Mouse (Mus musculus) neutrophil, adult 5-6 weeks (primary cell): ENCODE results near the gene Neurod6. TPM values are rescaled to one million over a fixed set of nuclear protein-coding genes. Genes with fewer than 3 reads are reported as not detected.

ENCODE experiments used
- ATAC-seq: fragments of 151-379, 151-347 bp; 2 replicates; pipeline ENCODE4 v1.8.0; 2017; ENCODE audit warnings: mild to moderate bottlenecking, moderate TSS enrichment; ENCODE audit not compliant: insufficient number of reproducible peaks, poor library complexity, low FRiP score, severe bottlenecking; ENCODE audit errors: extremely low read depth
- total RNA-seq: library from RNA; stranded (forward); fragments of 200-1000 nt; gene quantifications from 2 replicates; pipeline ENCODE4 v1.2.3, GENCODE M21; 2017

The Neurod6 gene
- total RNA-seq, 1 experiment from 2014 or later: not detected

- no peak for ATAC-seq
Measured at GRCm38 (mm10) chr6:55648886-55649285, 32.2 kb downstream of the Neurod6 start.

- ATAC-seq: no peak
Measured at GRCm38 (mm10) chr6:55647771-55648280, 33.2 kb downstream of the Neurod6 start.

DNA sequence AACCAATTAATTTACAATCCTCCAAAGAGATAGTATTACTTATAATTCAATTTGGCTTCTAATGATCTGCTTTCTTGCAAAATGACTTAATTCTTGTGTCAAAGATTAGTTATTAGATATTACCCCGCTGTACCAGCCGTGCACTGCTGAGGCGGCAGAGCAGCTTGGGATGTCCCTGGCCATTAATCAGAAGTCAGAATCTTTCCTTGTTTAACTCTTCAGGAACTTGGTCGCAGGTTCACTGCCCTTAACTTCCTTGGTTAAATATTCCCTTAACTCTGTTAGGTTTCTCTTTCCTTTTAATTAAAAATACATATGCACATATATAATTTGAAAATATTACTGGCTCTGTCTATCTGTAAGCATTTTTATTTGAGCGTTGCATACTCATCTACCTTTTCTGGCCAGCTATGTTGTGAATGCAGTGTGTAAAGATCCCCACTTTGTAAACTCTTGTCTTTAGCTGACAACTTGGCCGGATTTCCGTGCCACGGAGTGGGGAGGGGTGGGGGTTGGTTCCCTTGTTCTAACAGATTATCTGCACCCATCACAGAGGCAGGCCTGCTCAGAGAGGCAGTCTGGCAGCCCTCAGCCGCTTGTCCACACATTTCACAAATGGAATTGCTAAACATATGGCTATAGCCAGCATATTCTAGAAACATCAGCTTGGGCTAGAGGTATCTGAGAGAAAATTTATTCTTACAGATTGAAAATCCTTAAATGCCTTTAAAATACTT lies 34.1 kb downstream of the Neurod6 start:
- ATAC-seq: no peak

GRCm38 (mm10) chr6:55646111-55646823 lies 34.8 kb downstream of the Neurod6 start:
- ATAC-seq: no peak

- no peak for ATAC-seq
Measured at GRCm38 (mm10) chr6:55634662-55635061, 46.4 kb downstream of the Neurod6 start.

Other genes starting within 250 kb of the Neurod6 start
- gene Adcyap1r1, start 229.3 kb downstream of the Neurod6 start, total RNA-seq: not detected in 2 replicates
- not detected in 2 replicates for gene Itprid1, start 155.6 kb upstream of the Neurod6 start, total RNA-seq